Mouse (Mus musculus): Measurements from ENCODE around the gene Akt1s1. TPM values are rescaled to one million over a fixed set of nuclear protein-coding genes. Genes with fewer than 3 reads are reported as not detected.

Gene Akt1s1
- polyA plus RNA-seq, 1 experiment from 2014 or later: 63.4 TPM

DNA sequence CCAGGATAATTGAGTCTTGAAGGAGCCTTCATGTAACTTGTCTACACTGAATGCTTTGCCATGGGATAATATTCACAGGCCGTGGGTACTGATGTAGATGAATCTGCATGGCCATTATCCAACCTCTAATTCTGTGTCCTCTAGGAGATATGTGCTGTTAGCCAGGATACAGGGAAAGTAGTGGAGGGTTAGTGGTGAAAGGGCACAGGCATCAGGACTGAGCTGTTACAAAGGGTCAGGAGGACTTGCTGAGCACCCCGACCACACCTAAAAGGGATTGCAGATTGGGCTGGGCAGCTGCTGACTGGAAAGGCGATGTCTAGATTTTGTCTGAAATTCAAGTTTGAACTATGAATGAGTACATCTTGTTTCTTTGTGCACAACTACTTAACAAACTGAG, 28.3 kb upstream of the Akt1s1 start:
- no peak overlapping the region for H3K9ac ChIP-seq (ENCODE audit: low read length)
- H3K9me3 ChIP-seq (ENCODE audit: control insufficient read depth, low read length): no peaks in the 10 kb centered on the region
- H3K36me3 ChIP-seq (ENCODE audit: control insufficient read depth, insufficient read depth, low read length): peaks cover 2% of the 10 kb centered on the region; the same call in 1 of the 2 replicates
- 93% methylated on average over 3 of the region's 3 CpGs for WGBS
- H3K4me1 ChIP-seq (ENCODE audit: control insufficient read depth, insufficient read depth, low read length): peaks cover 23% of the 10 kb centered on the region
- H3K4me2 ChIP-seq (ENCODE audit: low read depth, severe bottlenecking): no peak overlapping the region
- ATAC-seq (ENCODE audit: insufficient number of reproducible peaks, low FRiP score, low TSS enrichment, low read depth) (no peak), DNase-seq (ENCODE audit: low spot score) (peak; percentile 14)
- H3K27ac ChIP-seq (replicated peaks; ENCODE audit: low read depth, low read length): no peak overlapping the region
- no peaks in the 10 kb centered on the region for H3K27me3 ChIP-seq (ENCODE audit: control insufficient read depth, insufficient read depth, low read length)
- H3K4me3 ChIP-seq (ENCODE audit: low read depth, low read length): no peak overlapping the region

- WGBS: 83% methylated on average over 7 of the region's 7 CpGs
- H3K9ac ChIP-seq (ENCODE audit: low read length): no peak overlapping the region
- DNase-seq (ENCODE audit: low spot score) (no peak), ATAC-seq (ENCODE audit: insufficient number of reproducible peaks, low FRiP score, low TSS enrichment, low read depth) (no peak)
- H3K4me2 ChIP-seq (ENCODE audit: low read depth, severe bottlenecking): no peak overlapping the region
- peaks cover 23% of the 10 kb centered on the region for H3K4me1 ChIP-seq (ENCODE audit: control insufficient read depth, insufficient read depth, low read length)
- H3K4me3 ChIP-seq (ENCODE audit: low read depth, low read length): no peak overlapping the region
- no peaks in the 10 kb centered on the region for H3K9me3 ChIP-seq (ENCODE audit: control insufficient read depth, low read length)
- no peaks in the 10 kb centered on the region for H3K27me3 ChIP-seq (ENCODE audit: control insufficient read depth, insufficient read depth, low read length)
- H3K27ac ChIP-seq (replicated peaks; ENCODE audit: low read depth, low read length): no peak overlapping the region
- peaks cover 2% of the 10 kb centered on the region; the same call in 1 of the 2 replicates for H3K36me3 ChIP-seq (ENCODE audit: control insufficient read depth, insufficient read depth, low read length)
Observed at GRCm38 (mm10) chr7:44821666-44822448, 26.9 kb upstream of the Akt1s1 start.

DNA sequence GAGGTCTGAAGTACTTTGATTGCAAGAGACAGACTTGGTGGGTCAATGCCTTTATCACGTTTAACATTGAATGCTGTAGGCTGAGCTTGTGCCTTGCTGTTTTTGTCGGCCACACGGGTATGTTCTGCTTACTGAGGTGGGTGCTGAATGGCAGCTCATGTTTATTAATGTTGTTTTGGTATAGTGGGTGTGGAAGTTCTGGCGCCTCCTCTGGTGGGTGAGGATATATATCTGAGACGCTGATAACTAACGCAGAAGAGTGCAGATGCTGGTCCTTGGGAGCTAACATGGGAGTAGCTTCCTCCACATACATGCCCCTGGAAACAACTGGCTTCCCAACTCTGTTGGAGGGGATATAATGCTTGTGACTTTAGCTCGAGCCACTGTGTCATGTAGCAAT, 25.4 kb upstream of the Akt1s1 start:
- no peak overlapping the region for H3K9ac ChIP-seq (ENCODE audit: low read length)
- no peak overlapping the region for H3K4me2 ChIP-seq (ENCODE audit: low read depth, severe bottlenecking)
- peaks cover 6% of the 10 kb centered on the region for H3K36me3 ChIP-seq (ENCODE audit: control insufficient read depth, insufficient read depth, low read length)
- no peak for ATAC-seq (ENCODE audit: insufficient number of reproducible peaks, low FRiP score, low TSS enrichment, low read depth)
- DNase-seq (ENCODE audit: low spot score): no peak
- peaks cover 11% of the 10 kb centered on the region for H3K4me1 ChIP-seq (ENCODE audit: control insufficient read depth, insufficient read depth, low read length)
- H3K27ac ChIP-seq (replicated peaks; ENCODE audit: low read depth, low read length): no peak overlapping the region
- H3K9me3 ChIP-seq (ENCODE audit: control insufficient read depth, low read length): no peaks in the 10 kb centered on the region
- H3K27me3 ChIP-seq (ENCODE audit: control insufficient read depth, insufficient read depth, low read length): no peaks in the 10 kb centered on the region
- H3K4me3 ChIP-seq (ENCODE audit: low read depth, low read length): no peak overlapping the region
- WGBS: 49% methylated on average over 7 of the region's 7 CpGs

DNA sequence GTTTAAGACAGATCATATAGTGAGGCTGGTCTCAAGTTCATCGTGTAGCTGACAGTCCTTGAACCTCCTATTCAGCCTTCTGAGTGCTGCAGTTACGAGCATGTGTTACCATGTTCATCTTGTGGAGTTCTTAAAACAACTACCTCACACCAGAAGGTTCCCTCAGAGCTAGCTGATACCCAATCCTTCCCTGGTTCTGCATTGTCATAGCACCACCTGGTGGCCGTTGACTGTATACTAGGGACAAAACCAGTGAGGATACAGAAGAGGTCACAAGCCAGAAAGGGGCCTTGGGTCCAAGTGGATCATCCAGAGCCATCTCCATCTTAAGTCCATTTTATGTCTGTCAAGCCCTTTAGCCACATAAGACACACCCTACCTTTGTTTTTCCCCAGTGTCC, 23.9 kb upstream of the Akt1s1 start:
- Histone ChIP-seq H3K9me3 (ENCODE audit: control insufficient read depth, low read length) (no peaks in the 10 kb centered on the region), H3K27ac (replicated peaks; ENCODE audit: low read depth, low read length) (no peak overlapping the region), H3K27me3 (ENCODE audit: control insufficient read depth, insufficient read depth, low read length) (no peaks in the 10 kb centered on the region), H3K4me3 (ENCODE audit: low read depth, low read length) (no peak overlapping the region), H3K9ac (ENCODE audit: low read length) (no peak overlapping the region), H3K36me3 (ENCODE audit: control insufficient read depth, insufficient read depth, low read length) (peaks cover 18% of the 10 kb centered on the region), H3K4me2 (ENCODE audit: low read depth, severe bottlenecking) (no peak overlapping the region), H3K4me1 (ENCODE audit: control insufficient read depth, insufficient read depth, low read length) (no peaks in the 10 kb centered on the region; the same call in 1 of the 2 replicates)
- ATAC-seq (ENCODE audit: insufficient number of reproducible peaks, low FRiP score, low TSS enrichment, low read depth): no peak; the same call in 1 of the 2 replicates
- peak; percentile 84 for DNase-seq (ENCODE audit: low spot score)
- WGBS: 30% methylated on average over 3 of the region's 3 CpGs

- H3K4me2 ChIP-seq (ENCODE audit: low read depth, severe bottlenecking): no peak overlapping the region
- no peaks in the 10 kb centered on the region for H3K4me1 ChIP-seq (ENCODE audit: control insufficient read depth, insufficient read depth, low read length)
- peaks cover 33% of the 10 kb centered on the region for H3K36me3 ChIP-seq (ENCODE audit: control insufficient read depth, insufficient read depth, low read length)
- DNase-seq (ENCODE audit: low spot score): no peak
- no peaks in the 10 kb centered on the region for H3K9me3 ChIP-seq (ENCODE audit: control insufficient read depth, low read length)
- H3K4me3 ChIP-seq (ENCODE audit: low read depth, low read length): no peak overlapping the region
- no peak overlapping the region for H3K9ac ChIP-seq (ENCODE audit: low read length)
- H3K27me3 ChIP-seq (ENCODE audit: control insufficient read depth, insufficient read depth, low read length): no peaks in the 10 kb centered on the region
- no peak for ATAC-seq (ENCODE audit: insufficient number of reproducible peaks, low FRiP score, low TSS enrichment, low read depth)
- 94% methylated on average over 3 of the region's 3 CpGs for WGBS
- H3K27ac ChIP-seq (replicated peaks; ENCODE audit: low read depth, low read length): no peak overlapping the region
Observed at GRCm38 (mm10) chr7:44826771-44827170, 22.0 kb upstream of the Akt1s1 start.

GRCm38 (mm10) chr7:44828706-44829105, 20.1 kb upstream of the Akt1s1 start:
- H3K27ac ChIP-seq (replicated peaks; ENCODE audit: low read depth, low read length): no peak overlapping the region
- no peaks in the 10 kb centered on the region for H3K4me1 ChIP-seq (ENCODE audit: control insufficient read depth, insufficient read depth, low read length)
- H3K9me3 ChIP-seq (ENCODE audit: control insufficient read depth, low read length): no peaks in the 10 kb centered on the region
- H3K27me3 ChIP-seq (ENCODE audit: control insufficient read depth, insufficient read depth, low read length): no peaks in the 10 kb centered on the region
- H3K36me3 ChIP-seq (ENCODE audit: control insufficient read depth, insufficient read depth, low read length): peaks cover 33% of the 10 kb centered on the region
- 98% methylated on average over 5 of the region's 5 CpGs for WGBS
- H3K4me3 ChIP-seq (ENCODE audit: low read depth, low read length): no peak overlapping the region
- no peak for DNase-seq (ENCODE audit: low spot score)
- ATAC-seq (ENCODE audit: insufficient number of reproducible peaks, low FRiP score, low TSS enrichment, low read depth): no peak
- H3K9ac ChIP-seq (ENCODE audit: low read length): no peak overlapping the region
- no peak overlapping the region for H3K4me2 ChIP-seq (ENCODE audit: low read depth, severe bottlenecking)

DNA sequence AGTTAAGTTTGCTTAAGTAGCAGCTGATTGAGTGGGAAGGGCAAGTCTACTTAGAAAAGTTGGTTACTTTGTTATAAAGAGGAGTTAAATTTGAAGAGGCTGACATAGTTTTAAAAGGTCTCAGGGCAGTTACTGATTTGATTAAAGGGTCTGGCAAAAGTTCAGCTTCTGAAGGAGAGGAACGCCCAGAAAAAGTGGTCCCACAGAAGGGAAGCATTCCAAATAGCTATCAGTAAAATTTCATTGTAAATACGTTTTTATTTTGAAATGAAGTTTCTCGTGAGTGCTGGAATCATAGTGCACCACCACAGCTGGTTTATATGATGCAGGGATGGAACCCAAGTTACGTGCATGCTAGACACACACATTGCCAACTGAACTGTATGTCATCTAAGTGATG, 16.0 kb upstream of the Akt1s1 start:
- no peak for DNase-seq (ENCODE audit: low spot score)
- Histone ChIP-seq H3K9me3 (ENCODE audit: control insufficient read depth, low read length) (no peaks in the 10 kb centered on the region), H3K4me1 (ENCODE audit: control insufficient read depth, insufficient read depth, low read length) (0 out of 2 replicates have a peak, but pooled peaks cover 4% of the 10 kb centered on the region), H3K36me3 (ENCODE audit: control insufficient read depth, insufficient read depth, low read length) (peaks cover 33% of the 10 kb centered on the region), H3K4me2 (ENCODE audit: low read depth, severe bottlenecking) (no peak overlapping the region), H3K27ac (replicated peaks; ENCODE audit: low read depth, low read length) (no peak overlapping the region), H3K27me3 (ENCODE audit: control insufficient read depth, insufficient read depth, low read length) (no peaks in the 10 kb centered on the region), H3K9ac (ENCODE audit: low read length) (no peak overlapping the region), H3K4me3 (ENCODE audit: low read depth, low read length) (no peak overlapping the region)
- ATAC-seq (ENCODE audit: insufficient number of reproducible peaks, low FRiP score, low TSS enrichment, low read depth): no peak
- WGBS: 78% methylated on average over 4 of the region's 4 CpGs

DNA sequence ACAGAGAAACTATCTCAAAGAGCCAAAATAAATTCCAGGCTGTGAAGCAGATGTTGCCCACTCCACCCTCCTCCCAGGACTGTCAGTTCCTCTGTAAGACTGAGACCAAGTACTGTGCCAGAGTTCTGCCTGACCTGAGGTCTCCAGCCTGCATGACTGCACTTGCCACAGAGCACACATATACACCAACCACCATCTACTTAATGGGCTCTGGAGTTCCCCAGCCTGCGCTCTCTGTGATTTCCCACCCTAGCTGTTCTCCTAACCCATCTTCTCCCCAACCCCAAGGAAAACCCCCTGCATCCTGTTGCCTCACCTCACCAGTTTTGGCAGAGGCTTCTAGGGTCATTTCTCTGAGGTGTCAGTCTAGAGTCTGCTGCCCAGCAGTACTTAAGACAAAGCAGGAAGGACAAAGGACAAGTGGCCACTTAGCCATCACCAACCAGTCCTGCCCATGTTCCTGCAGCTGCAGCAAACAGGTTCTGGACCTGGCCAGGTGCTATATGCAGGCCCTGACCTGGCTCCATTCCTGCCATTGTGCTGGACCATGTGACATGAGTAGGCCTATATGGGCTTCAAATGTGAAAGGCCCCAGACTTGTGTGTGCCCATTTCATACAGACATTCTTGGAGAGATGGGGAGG, 13.3 kb upstream of the Akt1s1 start:
- no peak for ATAC-seq (ENCODE audit: insufficient number of reproducible peaks, low FRiP score, low TSS enrichment, low read depth)
- Histone ChIP-seq H3K4me3 (ENCODE audit: low read depth, low read length) (no peak overlapping the region), H3K4me1 (ENCODE audit: control insufficient read depth, insufficient read depth, low read length) (peaks cover 15% of the 10 kb centered on the region), H3K9ac (ENCODE audit: low read length) (no peak overlapping the region), H3K27ac (replicated peaks; ENCODE audit: low read depth, low read length) (no peak overlapping the region), H3K36me3 (ENCODE audit: control insufficient read depth, insufficient read depth, low read length) (peaks cover 8% of the 10 kb centered on the region; the same call in 1 of the 2 replicates), H3K4me2 (ENCODE audit: low read depth, severe bottlenecking) (no peak overlapping the region), H3K9me3 (ENCODE audit: control insufficient read depth, low read length) (no peaks in the 10 kb centered on the region), H3K27me3 (ENCODE audit: control insufficient read depth, insufficient read depth, low read length) (peaks cover 14% of the 10 kb centered on the region)
- DNase-seq (ENCODE audit: low spot score): no peak
- 100% methylated on average over 1 of the region's 1 CpGs for WGBS
